ENCODE assay signal across 9 mouse cellular contexts in genomic region chr11:55021859-55022258, GRCm38 (mm10). TPM values are rescaled to one million over a fixed set of nuclear protein-coding genes. Genes with fewer than 3 reads are reported as not detected.
A peak's percentile ranks its signal among the peaks of the same experiment; 100 is the strongest.
DNase-seq lines count a peak whose midpoint lies in the region; ATAC-seq and TF ChIP-seq lines count a peak whose summit lies in the region.
"Had no signal": no experiment of that assay in that cellular context is flagged by ENCODE, and none has a peak within 500 bp of the region (broad histone marks: within the 10 kb centered on the region; RNA-seq: fewer than 3 reads in every experiment).

No protein-coding gene starts in this region.

- peak overlapping the region; percentile 92; the same call in 1 of the 2 replicates for H3K27ac ChIP-seq in hindbrain, embryonic 13.5 days
- H3K27ac ChIP-seq in hindbrain, embryonic 12.5 days, result no peak overlapping the region; the same call in 1 of the 2 replicates
- peak overlapping the region; percentile 94 for H3K27ac ChIP-seq in brown adipose tissue, adult 24 weeks (replicated peaks; ENCODE audit: low read depth, low read length)
- H3K27ac ChIP-seq in intestine, postnatal 0 days (ENCODE audit: low read depth, low read length), result peak overlapping the region; percentile 42; the same call in 1 of the 2 replicates

- H3K9ac ChIP-seq in hindbrain, embryonic 13.5 days, result no peak overlapping the region
- H3K9ac ChIP-seq in hindbrain, embryonic 12.5 days, result no peak overlapping the region
- no peak overlapping the region for H3K9ac ChIP-seq in intestine, postnatal 0 days (ENCODE audit: low read depth, low read length)

- no peak for ATAC-seq in hindbrain, embryonic 13.5 days (ENCODE audit: low FRiP score)
- ATAC-seq in hindbrain, embryonic 12.5 days (ENCODE audit: low FRiP score), result no peak
- ATAC-seq in intestine, postnatal 0 days, result no peak

- H3K27me3 ChIP-seq in hindbrain, embryonic 13.5 days, result no peaks in the 10 kb centered on the region
- no peaks in the 10 kb centered on the region for H3K27me3 ChIP-seq in hindbrain, embryonic 12.5 days
- H3K27me3 ChIP-seq in intestine, postnatal 0 days (replicated peaks; ENCODE audit: control insufficient read depth, insufficient read depth, low read length), result no peaks in the 10 kb centered on the region

- H3K4me1 ChIP-seq in hindbrain, embryonic 13.5 days (replicated peaks), result peaks cover 52% of the 10 kb centered on the region
- H3K4me1 ChIP-seq in hindbrain, embryonic 12.5 days, result peaks cover 32% of the 10 kb centered on the region
- peaks cover 54% of the 10 kb centered on the region for H3K4me1 ChIP-seq in brown adipose tissue, adult 24 weeks (ENCODE audit: control insufficient read depth, insufficient read depth, insufficient read length, low read length)
- H3K4me1 ChIP-seq in intestine, postnatal 0 days (replicated peaks; ENCODE audit: control insufficient read depth, insufficient read depth, low read length), result peaks cover 33% of the 10 kb centered on the region

- no peaks in the 10 kb centered on the region for H3K9me3 ChIP-seq in hindbrain, embryonic 13.5 days
- H3K9me3 ChIP-seq in hindbrain, embryonic 12.5 days (replicated peaks), result no peaks in the 10 kb centered on the region
- no peaks in the 10 kb centered on the region for H3K9me3 ChIP-seq in intestine, postnatal 0 days (ENCODE audit: control insufficient read depth)

- peak; percentile 73 for DNase-seq in Muller cell, postnatal 12 days (ENCODE audit: inconsistent ontology term)
- no peak for DNase-seq in left cerebral cortex, adult 11 months (ENCODE audit: low spot score)
- DNase-seq in thymus, postnatal 14 days, result no peak
- no peak for DNase-seq in gastrocnemius, postnatal 10 days

- H3K4me2 ChIP-seq in hindbrain, embryonic 13.5 days, result no peak overlapping the region
- H3K4me2 ChIP-seq in hindbrain, embryonic 12.5 days (replicated peaks), result no peak overlapping the region
- H3K4me2 ChIP-seq in intestine, postnatal 0 days (replicated peaks; ENCODE audit: low read depth), result no peak overlapping the region

- TF ChIP-seq CTCF in intestine, postnatal 0 days (IDR thresholded peaks at IDR 0.05; ENCODE audit: low read depth), result no peak

- H3K4me3 ChIP-seq in hindbrain, embryonic 13.5 days, result no peak overlapping the region
- H3K4me3 ChIP-seq in hindbrain, embryonic 12.5 days, result no peak overlapping the region
- no peak overlapping the region for H3K4me3 ChIP-seq in brown adipose tissue, adult 24 weeks (ENCODE audit: insufficient read depth, low read depth, low read length)
- no peak overlapping the region for H3K4me3 ChIP-seq in intestine, postnatal 0 days (ENCODE audit: low read depth, low read length)
- H3K4me3 ChIP-seq: erythroblast, embryonic 14.5 days had no signal

- 65% methylated on average over 6 of the region's 6 CpGs for WGBS in hindbrain, embryonic 13.5 days
- WGBS in hindbrain, embryonic 12.5 days, result 66% methylated on average over 6 of the region's 6 CpGs
- WGBS in intestine, postnatal 0 days, result 60% methylated on average over 6 of the region's 6 CpGs

- H3K36me3 ChIP-seq in hindbrain, embryonic 13.5 days, result no peaks in the 10 kb centered on the region
- H3K36me3 ChIP-seq in hindbrain, embryonic 12.5 days, result no peaks in the 10 kb centered on the region
- H3K36me3 ChIP-seq in intestine, postnatal 0 days (ENCODE audit: control insufficient read depth, insufficient read depth), result peaks cover 8% of the 10 kb centered on the region; the same call in 1 of the 2 replicates

RNA-seq across cellular contexts. Expression of gene Anxa6, which starts 11.4 kb away (rescaled TPM):
- polyA plus RNA-seq in hindbrain, embryonic 13.5 days (2015; fragmentation: Nextera tagmentation; extraction: Ambion mirVana), result 59.3 and 61.1 TPM in 2 replicates
- 121 and 140 TPM in 2 replicates for polyA plus RNA-seq in hindbrain, embryonic 12.5 days (2016; fragmentation: Nextera tagmentation; extraction: Ambion mirVana)
- polyA plus RNA-seq in brown adipose tissue, adult 24 weeks (2012; ENCODE audit: insufficient read depth, insufficient read length, missing spikeins), result 212 and 213 TPM in 2 replicates
- 86.9 and 89.2 TPM in 2 replicates for polyA plus RNA-seq in intestine, postnatal 0 days (2015; fragmentation: Nextera tagmentation; extraction: Ambion mirVana)
- 100 to 1,000 TPM; 297 to 313 TPM for total RNA-seq in gastrocnemius, postnatal 10 days (2021)

RNA-seq across cellular contexts. Expression of gene Ccdc69, which starts 56.1 kb away (rescaled TPM):
- polyA plus RNA-seq in hindbrain, embryonic 13.5 days (2015; fragmentation: Nextera tagmentation; extraction: Ambion mirVana), result 0.22 and 0.31 TPM in 2 replicates
- 0.49 and 0.60 TPM in 2 replicates for polyA plus RNA-seq in hindbrain, embryonic 12.5 days (2016; fragmentation: Nextera tagmentation; extraction: Ambion mirVana)
- 42.5 and 46.3 TPM in 2 replicates for polyA plus RNA-seq in brown adipose tissue, adult 24 weeks (2012; ENCODE audit: insufficient read depth, insufficient read length, missing spikeins)
- polyA plus RNA-seq in intestine, postnatal 0 days (2015; fragmentation: Nextera tagmentation; extraction: Ambion mirVana), result 3.5 and 4.2 TPM in 2 replicates
- 10 to 100 TPM; 14.1 to 14.4 TPM for total RNA-seq in gastrocnemius, postnatal 10 days (2021)
- polyA plus RNA-seq: erythroblast, embryonic 14.5 days had no signal

RNA-seq across cellular contexts. Expression of gene Tnip1, which starts 59.1 kb away (rescaled TPM):
- polyA plus RNA-seq in hindbrain, embryonic 13.5 days (2015; fragmentation: Nextera tagmentation; extraction: Ambion mirVana), result 19.3 TPM in 2 replicates
- polyA plus RNA-seq in hindbrain, embryonic 12.5 days (2016; fragmentation: Nextera tagmentation; extraction: Ambion mirVana), result 19.0 and 20.8 TPM in 2 replicates
- polyA plus RNA-seq in brown adipose tissue, adult 24 weeks (2012; ENCODE audit: insufficient read depth, insufficient read length, missing spikeins), result 16.0 and 16.9 TPM in 2 replicates
- polyA plus RNA-seq in intestine, postnatal 0 days (2015; fragmentation: Nextera tagmentation; extraction: Ambion mirVana), result 29.9 and 30.3 TPM in 2 replicates
- total RNA-seq in gastrocnemius, postnatal 10 days (2021), result 10 to 100 TPM; 31.7 to 37.5 TPM
